Mouse (Mus musculus) spleen, embryonic (tissue): ENCODE data around the gene Cyb5d2.
"Not testable (repeated sequence)": the region's sequence is repeated elsewhere in the genome, so short reads cannot be mapped to it uniquely, and the experiment has no call there.

Source experiments
- CTCF ChIA-PET: fragments of 350-600 bp; sonication (Branson Sonifier 250); formaldehyde crosslinking; loops from one replicate; lab custom pipeline; 2022; lab: Charles Lee

The Cyb5d2 gene

GRCm38 (mm10) chr11:72778957-72779356 is 17.0 kb downstream of the Cyb5d2 start:
- CTCF ChIA-PET, result no interaction called here

- CTCF ChIA-PET, result not testable (repeated sequence)
These were observed 23.3 kb downstream of the Cyb5d2 start for GRCm38 (mm10) chr11:72772611-72773010.

GRCm38 (mm10) chr11:72771461-72771860 is 24.5 kb downstream of the Cyb5d2 start:
- CTCF ChIA-PET, result no interaction called here

GRCm38 (mm10) chr11:72770816-72771215 is 25.1 kb downstream of the Cyb5d2 start:
- CTCF ChIA-PET, result no interaction called here

DNA sequence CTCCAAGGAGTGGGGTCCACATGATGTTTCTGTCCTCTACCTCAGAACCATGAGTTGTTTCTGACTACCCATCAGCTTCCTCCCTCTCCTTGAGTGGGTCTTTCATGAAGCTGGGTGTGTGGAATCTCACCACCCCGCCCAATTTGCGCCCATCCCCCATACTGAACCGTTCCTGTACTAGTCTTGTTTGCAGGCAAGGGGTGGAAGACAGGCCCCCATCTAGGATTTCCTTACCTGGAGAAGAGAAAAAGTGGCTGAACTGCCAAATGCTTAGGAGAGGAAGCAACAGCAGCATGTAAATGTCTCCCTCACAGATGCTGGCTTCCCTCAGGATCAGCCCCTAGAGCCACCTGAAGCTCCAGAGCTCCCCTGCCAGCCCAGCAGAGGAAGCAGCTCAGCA is 25.6 kb downstream of the Cyb5d2 start:
- CTCF ChIA-PET, result no interaction called here

DNA sequence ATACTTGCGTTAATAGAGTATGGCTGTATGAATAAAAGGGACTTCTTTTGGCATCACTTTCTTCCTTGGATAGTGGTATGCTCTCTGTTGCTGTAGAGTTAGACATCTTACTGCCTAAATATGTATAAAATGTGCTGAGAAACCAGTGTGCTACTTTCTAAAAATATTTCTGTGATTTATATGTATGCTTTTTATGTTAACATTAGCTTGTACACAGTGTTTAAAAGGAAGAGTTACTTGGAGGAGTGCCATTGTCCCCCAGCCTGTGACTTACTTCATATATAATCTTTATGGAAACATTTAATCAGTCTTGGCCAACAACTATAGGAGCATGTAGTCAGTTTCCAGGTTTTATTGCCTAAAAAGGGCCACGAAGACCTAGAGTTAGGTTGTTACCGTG is 26.9 kb downstream of the Cyb5d2 start:
- CTCF ChIA-PET, result no interaction called here

- CTCF ChIA-PET, result interaction anchor here (0.6 kb wide), 1 partner anchor 30 kb away, joined by 3 read pairs; no protein-coding TSS in a partner anchor
These were observed 28.2 kb downstream of the Cyb5d2 start for GRCm38 (mm10) chr11:72767716-72768115.

- CTCF ChIA-PET, result no interaction called here
These were observed 31.7 kb downstream of the Cyb5d2 start for GRCm38 (mm10) chr11:72764270-72764669.

- CTCF ChIA-PET, result no interaction called here
These were observed 35.2 kb downstream of the Cyb5d2 start for GRCm38 (mm10) chr11:72760781-72761180.

DNA sequence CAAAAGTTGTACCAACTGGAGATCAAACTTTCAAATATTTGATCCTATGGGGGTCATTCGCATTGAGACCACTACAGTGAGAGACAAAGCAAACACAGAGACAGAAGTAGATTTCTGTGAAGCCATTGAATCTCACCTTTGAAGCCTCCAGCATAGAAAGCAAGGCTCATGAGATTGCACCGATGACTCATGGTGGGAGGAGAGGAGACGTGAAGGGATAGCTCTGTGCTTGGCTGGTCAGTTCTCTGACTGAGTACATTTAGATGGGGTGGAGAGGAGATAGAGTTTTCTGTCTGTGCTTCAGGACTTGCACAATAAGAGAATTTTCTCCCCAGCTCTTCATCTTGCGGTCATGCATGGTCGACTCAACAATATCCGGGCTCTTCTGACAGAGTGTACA is 36.4 kb downstream of the Cyb5d2 start:
- CTCF ChIA-PET, result no interaction called here

GRCm38 (mm10) chr11:72758316-72758715 is 37.6 kb downstream of the Cyb5d2 start:
- CTCF ChIA-PET, result interaction anchor here (0.6 kb wide), 2 partner anchors 17 to 631 kb away, joined by 9 to 12 read pairs; no protein-coding TSS in a partner anchor

DNA sequence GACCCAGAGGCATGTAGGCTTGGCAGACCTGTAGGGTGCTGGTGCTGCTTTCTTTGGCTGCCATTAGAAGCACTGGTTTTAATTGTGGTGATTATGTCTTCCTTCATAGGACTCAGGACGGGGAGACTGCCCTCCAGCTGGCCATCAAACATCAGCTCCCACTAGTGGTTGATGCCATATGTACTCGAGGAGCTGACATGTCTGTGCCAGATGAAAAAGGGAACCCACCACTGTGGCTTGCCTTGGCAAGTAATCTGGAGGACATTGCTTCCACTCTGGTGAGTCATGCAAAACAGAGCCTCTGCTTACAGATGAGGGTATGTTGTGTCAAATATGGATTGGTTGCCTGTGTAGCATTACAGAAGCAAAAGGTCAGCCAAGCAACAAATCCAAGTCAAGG is 44.0 kb downstream of the Cyb5d2 start:
- CTCF ChIA-PET, result interaction anchor here (0.6 kb wide), 1 partner anchor 105 kb away, joined by 3 read pairs; no protein-coding TSS in a partner anchor

DNA sequence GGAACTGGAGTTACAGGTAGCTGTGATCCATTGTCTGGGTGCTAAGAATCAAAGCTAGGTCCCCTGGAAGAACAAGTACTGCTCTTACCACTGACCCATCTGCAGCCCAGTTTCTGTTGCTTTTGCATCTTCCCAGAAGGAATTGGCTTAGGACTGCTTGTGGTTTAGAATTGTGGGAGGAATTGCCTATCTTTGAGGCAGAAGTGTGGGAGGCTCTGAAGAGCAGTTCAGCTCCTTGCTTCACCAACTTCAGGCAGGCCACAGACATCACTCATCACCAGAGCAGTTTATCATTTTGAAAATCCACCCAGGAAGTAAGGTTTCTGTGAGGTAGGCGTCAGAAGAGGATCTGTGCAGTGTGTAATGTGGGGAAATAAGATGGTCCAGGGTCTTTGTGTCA is 56.9 kb downstream of the Cyb5d2 start:
- CTCF ChIA-PET, result no interaction called here

GRCm38 (mm10) chr11:72737517-72737916 is 58.4 kb downstream of the Cyb5d2 start:
- CTCF ChIA-PET, result interaction anchor here (0.6 to 0.8 kb wide), 3 partner anchors 30 to 229 kb away, joined by 3 read pairs; no protein-coding TSS in a partner anchor

DNA sequence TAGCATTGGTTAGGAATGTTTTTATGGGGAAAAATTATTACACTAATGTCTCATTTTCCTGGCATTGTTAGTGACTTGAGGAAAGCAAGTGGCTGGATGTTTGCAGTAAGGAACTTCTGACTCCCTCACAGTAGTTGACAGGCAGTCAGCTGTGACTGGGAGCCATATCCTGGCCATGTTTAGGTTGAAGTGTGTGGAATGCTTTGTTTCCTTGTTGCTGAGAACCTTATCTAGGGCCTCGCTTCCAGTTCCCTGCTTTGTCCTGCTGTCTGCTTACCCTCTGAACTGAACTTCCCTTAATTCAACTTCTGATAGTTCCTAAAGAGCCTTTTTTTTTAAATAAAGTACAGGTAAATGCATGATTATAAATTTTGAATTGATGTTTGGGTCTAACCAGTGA is 59.6 kb downstream of the Cyb5d2 start:
- CTCF ChIA-PET, result no interaction called here

GRCm38 (mm10) chr11:72735519-72735860 is 60.5 kb downstream of the Cyb5d2 start:
- CTCF ChIA-PET, result interaction anchor here (1.0 kb wide), 1 partner anchor 12 kb away, joined by 3 read pairs; no protein-coding TSS in a partner anchor

- CTCF ChIA-PET, result interaction anchor here (1.0 kb wide), 1 partner anchor 11 kb away, joined by 3 read pairs; no protein-coding TSS in a partner anchor
These were observed 61.0 kb downstream of the Cyb5d2 start for GRCm38 (mm10) chr11:72734840-72735518.

DNA sequence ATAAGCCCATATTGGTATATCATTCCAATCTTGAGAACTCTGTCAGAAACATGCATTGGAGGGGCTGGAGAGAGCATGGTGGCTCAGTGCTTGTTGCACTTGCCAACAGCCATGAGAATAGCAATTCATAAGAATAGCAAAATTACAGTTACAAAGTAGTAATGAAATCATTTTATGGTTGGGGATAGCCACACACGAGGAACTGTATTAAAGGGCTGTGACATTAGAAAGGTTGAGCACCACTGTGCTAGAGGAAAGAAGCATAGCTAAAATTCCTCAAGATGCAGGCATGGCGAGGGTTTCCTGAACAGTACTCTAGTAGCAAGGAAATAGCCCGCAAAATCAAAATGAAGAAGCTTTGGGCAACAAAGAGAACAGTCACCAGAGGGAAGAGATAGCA is 62.2 kb downstream of the Cyb5d2 start:
- CTCF ChIA-PET, result no interaction called here
